Mouse (Mus musculus): ENCODE measurements around the gene Rnf151. TPM values are rescaled to one million over a fixed set of nuclear protein-coding genes. Genes with fewer than 3 reads are reported as not detected.
A peak's percentile ranks its signal among the peaks of the same experiment; 100 is the strongest.

Rnf151 gene
- polyA plus RNA-seq, 1 experiment from 2014 or later: not detected

DNA sequence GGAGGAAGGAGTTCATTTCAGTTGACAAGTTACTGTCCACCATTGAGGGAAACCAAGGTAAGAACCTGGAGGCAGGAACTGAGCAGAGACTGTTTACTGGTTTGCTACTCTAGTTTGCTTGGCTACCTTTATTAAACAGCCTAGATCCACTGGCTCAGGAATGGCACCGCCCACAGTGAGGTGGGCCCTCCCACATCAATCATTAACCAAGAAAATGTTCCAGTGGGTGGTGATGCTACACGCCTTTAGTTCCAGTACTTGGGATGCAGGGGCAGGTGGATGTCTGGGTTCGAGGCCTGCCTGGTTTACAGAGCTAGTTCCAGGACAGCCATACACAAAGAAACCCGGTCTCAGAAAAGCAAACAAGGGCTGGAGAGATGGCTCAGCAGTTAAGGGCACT, 20.4 kb upstream of the Rnf151 start:
- Histone ChIP-seq H3K79me2 (ENCODE audit: inconsistent target) (peaks cover 38% of the 10 kb centered on the region), H3K4me3 (ENCODE audit: inconsistent target) (peak overlapping the region; percentile 96; the same call in 1 of the 2 replicates), H3K27ac (peak overlapping the region; percentile 75), H3K36me3 (ENCODE audit: inconsistent target) (peaks cover 24% of the 10 kb centered on the region)
- 82% methylated on average over 4 of the region's 4 CpGs for whole genome bisulfite sequencing (ENCODE audit: missing documents)

DNA sequence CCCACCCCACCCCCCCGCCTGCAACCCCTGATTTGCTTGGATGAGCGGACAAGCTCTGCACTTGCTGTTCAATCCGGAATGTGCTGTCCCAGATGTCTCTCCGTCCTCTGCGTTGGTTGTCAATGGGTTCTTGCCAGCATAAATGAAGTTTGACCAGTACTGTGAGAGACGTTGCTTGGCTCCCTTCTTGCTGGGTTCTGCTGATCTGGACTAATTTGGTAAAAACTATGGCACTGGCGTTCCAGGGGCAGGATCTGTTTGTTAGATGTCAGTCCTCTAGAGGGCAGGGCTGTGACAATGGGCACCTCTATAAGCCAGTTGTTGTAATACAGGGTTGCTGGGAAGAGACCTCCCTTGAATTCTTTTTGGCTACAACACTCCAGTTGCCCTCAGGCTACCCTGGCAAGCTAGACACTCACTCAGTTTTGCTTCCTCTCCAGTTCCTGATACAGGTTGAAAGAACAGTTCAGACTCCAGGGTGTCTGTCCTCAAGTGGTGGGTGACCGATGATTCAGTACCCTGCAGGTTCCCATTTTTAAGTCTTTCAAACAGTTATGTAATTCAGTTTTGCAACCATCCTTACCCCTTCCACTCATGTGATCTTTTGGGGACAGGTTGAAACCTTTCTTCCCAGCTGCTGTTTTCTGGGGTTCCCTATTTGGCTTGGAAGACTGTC, 19.4 kb upstream of the Rnf151 start:
- peak overlapping the region; percentile 96 for H3K4me3 ChIP-seq (ENCODE audit: inconsistent target)
- 13% methylated on average over 8 of the region's 8 CpGs for WGBS (ENCODE audit: missing documents)
- peaks cover 24% of the 10 kb centered on the region for H3K36me3 ChIP-seq (ENCODE audit: inconsistent target)
- peaks cover 38% of the 10 kb centered on the region for H3K79me2 ChIP-seq (ENCODE audit: inconsistent target)
- peak overlapping the region; percentile 75 for H3K27ac ChIP-seq

DNA sequence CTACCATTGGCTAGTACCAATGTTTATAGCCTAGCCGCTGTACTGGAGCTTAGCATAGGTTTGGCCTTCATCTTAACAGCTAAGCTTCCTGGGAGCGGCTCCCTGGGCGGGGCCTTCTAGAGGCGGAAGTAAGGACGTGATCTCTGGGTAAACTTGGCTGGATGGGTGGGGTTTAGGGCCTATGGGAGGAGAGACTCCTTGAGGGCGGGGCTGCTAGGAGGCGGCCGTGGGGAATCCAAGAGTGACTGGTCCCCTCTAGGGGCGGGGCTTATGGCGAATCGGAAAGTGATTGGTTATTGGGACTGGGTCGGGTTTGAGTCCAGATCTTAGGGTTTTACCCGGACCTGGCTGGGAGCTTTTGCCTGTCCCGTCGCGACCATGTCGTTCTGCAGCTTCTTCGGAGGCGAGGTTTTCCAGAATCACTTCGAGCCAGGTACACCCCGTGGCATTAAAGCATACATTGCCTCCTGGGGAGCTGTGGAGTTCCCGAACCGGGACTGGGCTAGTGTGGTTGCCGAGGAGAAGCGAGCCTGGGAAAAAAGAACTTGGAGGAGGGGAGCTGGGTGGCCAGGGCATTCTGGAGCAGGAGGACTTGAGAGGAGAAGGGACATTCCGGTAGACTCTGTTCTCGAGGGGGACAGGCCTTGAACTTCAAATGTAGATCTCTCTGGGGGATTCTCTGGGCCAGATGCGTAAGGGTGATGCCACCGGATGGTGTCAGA, 18.6 kb upstream of the Rnf151 start, which contains the start of gene Msrb1:
Gene Msrb1, plus strand, starts transcription at position 313 of the 722 bp plus-strand sequence.
- 2% methylated on average over 29 of the region's 29 CpGs for WGBS (ENCODE audit: missing documents)
- Histone ChIP-seq H3K4me3 (ENCODE audit: inconsistent target) (peak within 1 kb of the TSS; percentile 96), H3K36me3 (ENCODE audit: inconsistent target) (peaks cover 23% of the 10 kb centered on the region), H3K27ac (peak within 1 kb of the TSS; percentile 75), H3K79me2 (ENCODE audit: inconsistent target) (peaks cover 38% of the 10 kb centered on the region)

DNA sequence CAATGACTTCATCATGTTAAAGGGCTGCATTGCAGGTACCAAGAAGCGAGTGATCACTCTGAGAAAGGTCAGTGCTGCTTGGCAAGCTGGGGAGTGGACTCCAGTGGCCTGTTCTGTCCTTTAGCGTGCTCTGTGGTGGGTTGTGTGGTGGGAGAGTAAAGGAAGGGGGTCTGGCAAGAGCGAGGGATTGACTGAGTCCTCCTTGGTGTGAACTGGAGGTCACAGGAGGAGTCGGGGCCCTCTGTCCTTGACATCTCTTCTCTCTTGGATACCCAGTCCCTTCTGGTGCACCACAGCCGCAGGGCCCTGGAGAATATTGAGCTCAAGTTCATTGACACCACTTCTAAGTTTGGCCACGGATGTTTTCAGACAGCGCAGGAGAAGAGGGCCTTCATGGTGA, 17.6 kb upstream of the Rnf151 start:
- H3K36me3 ChIP-seq (ENCODE audit: inconsistent target): peaks cover 14% of the 10 kb centered on the region
- H3K4me3 ChIP-seq (ENCODE audit: inconsistent target): no peak overlapping the region
- peak overlapping the region; percentile 31 for H3K27ac ChIP-seq
- peaks cover 38% of the 10 kb centered on the region for H3K79me2 ChIP-seq (ENCODE audit: inconsistent target)
- 86% methylated on average over 6 of the region's 7 CpGs for WGBS (ENCODE audit: missing documents)

DNA sequence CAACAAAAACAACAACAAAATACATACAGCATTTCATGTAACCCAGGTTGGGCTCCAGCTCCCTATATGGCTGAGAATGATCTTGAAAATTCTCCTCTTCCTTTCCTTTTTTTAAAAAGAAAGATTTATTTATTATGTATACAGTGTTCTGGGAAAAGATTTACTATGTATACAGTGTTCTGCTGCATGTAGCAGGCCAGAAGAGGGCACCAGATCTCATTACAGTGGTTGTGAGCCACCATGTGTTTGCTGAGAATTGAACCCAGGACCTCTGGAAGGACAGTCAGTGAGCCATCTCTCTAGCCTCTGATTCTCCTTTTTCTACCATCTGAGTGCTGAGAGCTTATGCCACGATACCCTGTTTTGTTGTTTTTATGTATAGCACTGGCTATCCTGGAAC, 16.6 kb upstream of the Rnf151 start:
- no peak overlapping the region for H3K27ac ChIP-seq
- no peak overlapping the region for H3K4me3 ChIP-seq (ENCODE audit: inconsistent target)
- H3K79me2 ChIP-seq (ENCODE audit: inconsistent target): peaks cover 30% of the 10 kb centered on the region
- H3K36me3 ChIP-seq (ENCODE audit: inconsistent target): peaks cover 6% of the 10 kb centered on the region; the same call in 1 of the 2 replicates
- 100% methylated on average over 1 of the region's 1 CpGs for WGBS (ENCODE audit: missing documents)

DNA sequence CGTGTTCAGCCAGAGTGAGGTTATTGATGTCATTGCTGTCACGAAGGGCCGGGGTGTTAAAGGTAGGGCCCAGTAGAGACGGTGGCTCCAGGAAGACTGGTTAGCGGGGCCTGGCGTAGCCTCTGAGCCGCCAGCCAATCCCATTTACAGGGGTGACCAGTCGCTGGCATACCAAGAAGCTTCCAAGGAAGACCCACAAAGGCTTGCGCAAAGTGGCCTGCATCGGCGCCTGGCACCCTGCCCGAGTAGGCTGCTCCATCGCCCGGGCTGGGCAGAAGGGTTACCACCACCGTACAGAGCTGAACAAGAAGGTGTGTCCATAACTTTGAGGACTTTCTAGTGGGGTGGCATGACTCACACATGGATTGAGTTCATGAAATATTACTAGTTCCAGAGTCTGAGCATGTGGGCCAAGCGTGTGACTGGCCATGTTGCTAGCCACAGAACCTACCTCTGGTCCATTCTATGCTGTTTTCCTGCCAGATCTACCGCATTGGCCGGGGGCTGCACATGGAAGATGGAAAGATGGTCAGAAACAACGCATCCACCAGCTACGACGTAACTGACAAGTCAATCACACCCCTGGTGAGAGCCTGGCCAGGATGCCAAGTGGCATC, 15.7 kb upstream of the Rnf151 start:
- Histone ChIP-seq H3K27ac (no peak overlapping the region), H3K79me2 (ENCODE audit: inconsistent target) (peaks cover 21% of the 10 kb centered on the region), H3K4me3 (ENCODE audit: inconsistent target) (no peak overlapping the region), H3K36me3 (ENCODE audit: inconsistent target) (no peaks in the 10 kb centered on the region)
- 83% methylated on average over 21 of the region's 21 CpGs for WGBS (ENCODE audit: missing documents)

DNA sequence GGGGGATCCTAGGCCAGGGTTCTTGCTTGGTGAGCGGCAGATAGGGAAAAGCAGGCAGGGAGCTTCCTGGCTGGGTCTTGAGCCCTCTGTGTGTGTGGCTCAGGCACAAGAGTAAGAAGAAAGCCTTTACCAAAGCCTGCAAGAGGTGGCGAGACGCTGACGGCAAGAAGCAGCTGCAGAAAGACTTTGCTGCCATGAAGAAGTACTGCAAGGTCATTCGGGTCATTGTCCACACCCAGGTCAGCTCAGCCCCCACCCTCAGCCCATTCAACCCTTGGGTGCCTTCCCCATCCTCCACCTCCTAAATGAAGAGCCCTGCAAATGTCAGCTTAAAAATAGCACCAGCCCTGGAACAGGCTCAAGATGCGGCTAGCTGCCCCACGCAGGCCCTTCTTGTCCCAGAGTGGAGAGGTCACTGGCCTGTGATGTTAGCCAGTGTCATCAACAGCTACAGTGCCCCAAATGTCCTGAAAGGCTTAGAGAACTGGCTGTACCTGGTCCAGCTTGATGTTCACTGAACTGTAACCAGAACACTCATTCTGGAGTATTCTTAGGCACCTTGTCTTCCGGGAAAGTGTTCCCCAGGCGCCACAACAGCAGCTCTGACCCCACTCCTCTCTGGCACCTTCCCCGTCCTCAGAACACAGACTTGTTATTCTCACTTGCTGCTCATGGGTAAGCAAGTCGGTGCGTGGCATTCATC, 14.5 kb upstream of the Rnf151 start:
- WGBS (ENCODE audit: missing documents): 93% methylated on average over 12 of the region's 12 CpGs
- Histone ChIP-seq H3K27ac (no peak overlapping the region), H3K4me3 (ENCODE audit: inconsistent target) (no peak overlapping the region), H3K36me3 (ENCODE audit: inconsistent target) (no peaks in the 10 kb centered on the region), H3K79me2 (ENCODE audit: inconsistent target) (peaks cover 9% of the 10 kb centered on the region; the same call in 1 of the 2 replicates)

DNA sequence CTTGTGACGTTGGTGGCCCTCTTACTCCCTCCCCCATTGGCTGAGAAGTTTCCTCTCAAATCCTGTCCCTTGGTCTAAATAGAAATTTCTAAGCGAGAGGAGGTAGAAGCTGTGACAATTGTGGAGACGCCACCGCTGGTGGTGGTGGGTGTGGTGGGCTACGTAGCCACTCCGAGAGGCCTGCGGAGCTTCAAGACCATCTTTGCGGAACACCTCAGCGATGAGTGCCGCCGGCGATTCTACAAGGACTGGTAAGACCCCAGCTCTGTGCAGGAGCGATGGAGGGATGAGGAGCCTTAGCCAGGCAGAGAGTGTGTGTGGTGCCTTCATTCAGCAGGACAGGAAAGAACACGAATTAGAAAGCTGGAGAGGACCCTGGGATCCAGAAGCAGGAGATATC, 12.9 kb upstream of the Rnf151 start:
- Histone ChIP-seq H3K27ac (no peak overlapping the region), H3K4me3 (ENCODE audit: inconsistent target) (no peak overlapping the region), H3K79me2 (ENCODE audit: inconsistent target) (no peaks in the 10 kb centered on the region), H3K36me3 (ENCODE audit: inconsistent target) (no peaks in the 10 kb centered on the region)
- WGBS (ENCODE audit: missing documents): 88% methylated on average over 14 of the region's 14 CpGs

DNA sequence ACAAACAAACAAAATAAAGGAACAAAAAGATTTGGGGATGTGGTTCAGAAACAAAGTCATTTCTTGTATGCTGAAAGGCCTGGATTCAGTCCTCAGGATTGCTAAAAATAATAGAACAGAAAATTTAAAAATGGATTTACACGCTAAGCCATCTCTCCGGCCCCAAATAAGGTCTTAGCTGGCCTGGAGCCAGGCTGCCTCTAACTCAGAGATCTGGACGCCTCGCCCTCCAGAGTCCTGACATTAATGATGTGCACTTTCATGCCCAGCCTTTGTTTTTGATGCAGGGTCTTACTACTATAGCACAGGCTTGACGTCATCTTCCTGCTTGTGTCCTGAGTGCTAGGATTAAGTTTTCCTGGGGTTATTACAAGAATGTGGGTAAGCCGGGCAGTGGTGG, 11.2 kb upstream of the Rnf151 start:
- H3K27ac ChIP-seq: no peak overlapping the region
- over 99% methylated on average over 6 of the region's 6 CpGs for WGBS (ENCODE audit: missing documents)
- no peaks in the 10 kb centered on the region for H3K36me3 ChIP-seq (ENCODE audit: inconsistent target)
- no peak overlapping the region for H3K4me3 ChIP-seq (ENCODE audit: inconsistent target)
- H3K79me2 ChIP-seq (ENCODE audit: inconsistent target): peaks cover under 1% of the 10 kb centered on the region; the same call in 1 of the 2 replicates

DNA sequence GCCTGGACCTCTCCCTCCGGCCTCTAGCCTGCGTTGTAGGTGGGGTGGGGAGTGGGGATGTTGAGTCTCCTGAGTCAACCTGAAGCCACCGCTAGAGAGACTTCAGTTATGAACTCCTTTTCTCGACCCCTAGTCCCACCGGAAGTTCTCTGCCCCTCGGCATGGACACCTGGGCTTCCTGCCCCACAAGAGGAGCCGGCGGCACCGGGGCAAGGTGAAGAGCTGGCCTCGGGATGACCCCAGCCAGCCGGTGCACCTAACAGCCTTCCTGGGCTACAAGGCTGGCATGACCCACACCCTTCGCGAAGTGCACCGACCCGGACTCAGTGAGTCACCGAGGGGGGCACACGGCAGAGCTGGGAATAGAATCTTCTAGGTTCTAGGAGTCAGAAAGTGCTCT, 10.3 kb upstream of the Rnf151 start:
- no peak overlapping the region for H3K4me3 ChIP-seq (ENCODE audit: inconsistent target)
- H3K79me2 ChIP-seq (ENCODE audit: inconsistent target): peaks cover 10% of the 10 kb centered on the region
- no peak overlapping the region for H3K27ac ChIP-seq
- WGBS (ENCODE audit: missing documents): 73% methylated on average over 17 of the region's 17 CpGs
- H3K36me3 ChIP-seq (ENCODE audit: inconsistent target): no peaks in the 10 kb centered on the region

DNA sequence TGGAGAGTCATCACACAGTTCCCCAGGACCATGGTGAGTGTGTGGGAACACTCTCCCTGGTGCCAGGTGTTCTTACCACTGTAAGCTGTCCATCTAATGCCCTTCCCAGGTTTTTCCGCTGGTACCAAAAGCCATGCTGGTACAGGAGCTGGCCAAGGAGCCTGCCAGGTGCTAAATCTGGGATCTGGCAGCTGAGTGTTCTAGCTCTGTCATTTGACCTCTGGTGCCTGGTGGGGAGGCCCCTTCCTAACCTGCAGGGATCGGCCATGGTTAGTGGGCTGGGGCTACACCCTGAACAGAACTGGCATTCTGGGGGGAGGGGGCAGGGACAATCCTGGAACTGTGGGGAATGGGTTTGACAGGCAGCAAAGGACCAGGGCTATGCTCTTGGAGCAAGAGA, 9.8 kb upstream of the Rnf151 start, which contains the start of gene Rpl3l:
Gene Rpl3l, plus strand, starts transcription at position 203 of the 400 bp plus-strand sequence.
- Histone ChIP-seq H3K27ac (no peak within 1 kb of the TSS), H3K79me2 (ENCODE audit: inconsistent target) (peaks cover 15% of the 10 kb centered on the region), H3K36me3 (ENCODE audit: inconsistent target) (no peaks in the 10 kb centered on the region), H3K4me3 (ENCODE audit: inconsistent target) (no peak within 1 kb of the TSS)
- WGBS (ENCODE audit: missing documents): 94% methylated on average over 2 of the region's 2 CpGs

DNA sequence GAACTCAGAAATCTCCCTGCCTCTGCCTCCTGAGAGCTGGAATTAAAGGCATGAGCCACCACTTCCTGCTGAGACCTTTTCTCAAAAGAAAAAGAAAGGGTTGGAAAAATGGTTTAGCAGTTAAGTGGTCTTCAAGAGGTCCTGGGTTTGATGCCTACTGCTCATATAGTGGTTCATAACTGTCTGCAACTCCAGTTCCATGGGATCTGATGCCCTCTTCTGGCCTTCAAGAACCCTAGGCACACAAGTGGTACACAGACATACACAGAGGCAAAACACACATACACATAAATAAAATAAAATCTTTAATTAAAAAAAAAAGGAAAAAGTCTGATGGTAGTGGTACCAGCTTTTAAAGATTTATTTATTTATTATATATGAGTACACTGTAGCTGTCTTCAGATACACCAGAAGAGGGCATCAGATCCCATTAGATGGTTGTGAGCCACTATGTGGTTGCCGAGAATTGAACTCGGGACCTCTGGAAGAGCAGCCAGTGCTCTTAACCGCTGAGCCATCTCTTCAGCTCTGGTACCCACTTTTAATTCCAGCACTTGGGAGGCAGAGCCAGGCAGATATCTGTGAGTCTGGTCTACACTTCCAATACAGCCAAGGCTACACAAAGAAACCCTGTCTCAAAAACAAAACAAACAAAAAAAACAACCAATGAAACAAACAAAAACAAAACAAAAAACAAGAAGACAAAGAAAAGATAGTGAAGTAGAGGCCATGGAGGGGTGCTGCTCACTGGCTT, 8.0 kb upstream of the Rnf151 start:
- Histone ChIP-seq H3K4me3 (ENCODE audit: inconsistent target) (no peak overlapping the region), H3K27ac (no peak overlapping the region), H3K36me3 (ENCODE audit: inconsistent target) (peaks cover 5% of the 10 kb centered on the region; the same call in 1 of the 2 replicates), H3K79me2 (ENCODE audit: inconsistent target) (peaks cover 33% of the 10 kb centered on the region)
- 80% methylated on average over 3 of the region's 3 CpGs for WGBS (ENCODE audit: missing documents)

DNA sequence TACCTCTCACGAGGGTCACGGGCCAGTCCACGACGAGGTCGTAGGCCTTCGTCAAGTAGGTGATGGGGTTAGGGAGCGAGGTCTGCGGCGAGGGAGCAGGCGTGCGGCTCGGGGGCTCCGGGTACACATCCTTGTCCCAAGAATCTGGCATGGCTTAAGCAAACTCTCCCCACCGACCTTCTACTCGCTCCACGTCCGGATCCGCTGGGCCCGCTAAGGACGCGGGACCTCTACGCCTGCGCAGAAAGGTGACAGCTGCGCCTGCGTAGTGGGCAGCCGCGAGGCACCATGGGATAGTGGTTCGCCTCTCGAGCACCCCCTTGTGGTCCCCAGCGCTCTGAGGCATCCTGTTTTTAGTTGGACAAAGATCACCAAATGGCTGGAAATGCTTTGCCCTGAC, 6.3 kb upstream of the Rnf151 start, which contains the start of gene Ndufb10:
Gene Ndufb10, minus strand, starts transcription at position 295 of the 400 bp plus-strand sequence.
- H3K27ac ChIP-seq: peak within 1 kb of the TSS; percentile 52
- peak within 1 kb of the TSS; percentile 73 for H3K4me3 ChIP-seq (ENCODE audit: inconsistent target)
- H3K79me2 ChIP-seq (ENCODE audit: inconsistent target): peaks cover 43% of the 10 kb centered on the region
- H3K36me3 ChIP-seq (ENCODE audit: inconsistent target): peaks cover 5% of the 10 kb centered on the region; the same call in 1 of the 2 replicates
- under 1% methylated on average over 30 of the region's 30 CpGs for WGBS (ENCODE audit: missing documents)

DNA sequence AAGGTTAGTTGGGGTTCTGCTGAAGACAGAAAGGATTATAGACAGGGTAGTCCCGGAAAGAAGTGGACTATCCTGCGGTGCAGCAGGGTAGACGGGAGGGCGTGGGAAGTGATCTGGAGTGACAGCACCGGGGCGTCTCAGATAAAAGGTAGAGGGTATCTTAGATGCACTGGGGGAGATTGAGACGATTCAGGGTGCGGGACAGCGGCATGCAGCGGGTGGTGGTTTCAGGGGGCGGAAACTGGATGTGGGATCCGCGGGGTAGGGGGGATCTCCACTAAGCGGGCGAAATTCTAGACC, 6.0 kb upstream of the Rnf151 start:
- Histone ChIP-seq H3K79me2 (ENCODE audit: inconsistent target) (peaks cover 46% of the 10 kb centered on the region), H3K36me3 (ENCODE audit: inconsistent target) (peaks cover 5% of the 10 kb centered on the region; the same call in 1 of the 2 replicates), H3K4me3 (ENCODE audit: inconsistent target) (peak overlapping the region; percentile 73), H3K27ac (peak overlapping the region; percentile 52)
- WGBS (ENCODE audit: missing documents): under 1% methylated on average over 15 of the region's 15 CpGs
